Comparison of ENCODE assay signal across 11 mouse cellular contexts in the genomic region with DNA sequence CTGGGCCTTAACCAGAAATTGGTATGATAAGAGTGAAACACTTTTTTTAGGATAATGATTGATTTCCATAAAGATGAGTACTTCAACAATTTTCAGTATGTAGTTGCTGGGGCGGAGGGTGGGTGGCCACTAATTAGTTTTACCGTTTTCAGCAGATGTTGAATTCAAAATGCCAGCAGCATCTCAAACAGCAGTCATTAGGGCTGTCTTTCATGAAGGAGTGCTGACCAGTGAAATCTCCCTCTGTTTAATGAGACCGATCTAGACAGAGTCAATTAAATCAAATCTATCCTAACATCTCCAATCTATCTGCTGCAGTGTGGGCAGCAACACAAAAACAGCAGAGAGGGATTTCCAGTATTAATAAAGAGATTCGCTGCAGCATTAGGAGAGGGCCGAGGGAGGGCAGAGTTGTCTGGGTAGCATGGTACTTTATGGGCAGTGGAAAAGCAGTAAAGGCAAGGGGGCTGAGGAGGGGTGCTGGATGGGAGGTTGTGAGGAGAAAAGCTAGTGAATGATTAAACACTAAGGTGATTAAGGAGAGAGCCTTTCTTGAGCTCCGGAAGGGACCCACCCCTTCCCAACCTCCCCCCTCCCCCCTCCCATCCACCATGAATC. TPM values are rescaled to one million over a fixed set of nuclear protein-coding genes. Genes with fewer than 3 reads are reported as not detected.
DNase-seq lines count a peak whose midpoint lies in the region; ATAC-seq lines count a peak whose summit lies in the region.
"Had no signal": no experiment of that assay in that cellular context is flagged by ENCODE, and none has a peak within 500 bp of the region (broad histone marks: within the 10 kb centered on the region; RNA-seq: fewer than 3 reads in every experiment).

No protein-coding gene starts in this region.

- no peak for ATAC-seq in cerebellum, adult (ENCODE audit: insufficient number of reproducible peaks, low FRiP score, low TSS enrichment)

- peak; percentile 15 for DNase-seq in cerebellum, adult 11 months
- peak; percentile 4 for DNase-seq in right cerebral cortex, postnatal 4 days
- DNase-seq in right cerebral cortex, postnatal 36 days (ENCODE audit: low spot score in 2 of 2), result no peak
- peak; percentile 13 to 18 for DNase-seq in layer of hippocampus, postnatal 14 days (ENCODE audit: low spot score in 2 of 2)
- DNase-seq in gastrocnemius, postnatal 14 days, result no peak
- no peak for DNase-seq in spleen, postnatal 14 days (ENCODE audit: low spot score in 2 of 2)
- no peak for DNase-seq in thymus, postnatal 14 days
- DNase-seq: kidney, adult 2 months; liver, embryonic 13.5 days had no signal

- intact Hi-C loops in gastrocnemius, postnatal 14 days (cut with DNase I; ENCODE audit: low total_unique reads), result no loop called here

RNA-seq across cellular contexts. Expression of a gene that starts 4.5 kb away (rescaled TPM):
- total RNA-seq in layer of hippocampus, postnatal 14 days (2021), result 10 to 100 TPM; 48.8 to 52.6 TPM
- under 1 TPM; 0.29 to 0.38 TPM for total RNA-seq in gastrocnemius, postnatal 14 days (2021)
- total RNA-seq: megakaryocyte-erythroid progenitor cell, adult 5-6 weeks had no signal

Comparison
In these comparisons a context has a peak if more than half of its experiments do, and no peak if none do; other contexts are left out.
1. DNase-seq: peak in cerebellum, adult 11 months (single experiment), right cerebral cortex, postnatal 4 days (single experiment) and layer of hippocampus, postnatal 14 days (2 of 2); none in right cerebral cortex, postnatal 36 days (0 of 2), gastrocnemius, postnatal 14 days (single experiment), spleen, postnatal 14 days (0 of 2) and thymus, postnatal 14 days (single experiment).
2. RNA of a gene that starts 4.5 kb away (total RNA-seq): 48.8 to 52.6 TPM in layer of hippocampus, postnatal 14 days; 0.29 to 0.38 TPM in gastrocnemius, postnatal 14 days; every median in the first group is over 10 times any median in the second.